24 mouse cellular contexts compared by ENCODE assay signal in genomic region chr2:16386692-16387091, GRCm38 (mm10). TPM values are rescaled to one million over a fixed set of nuclear protein-coding genes. Genes with fewer than 3 reads are reported as not detected.
DNase-seq lines count a peak whose midpoint lies in the region; ATAC-seq and TF ChIP-seq lines count a peak whose summit lies in the region.
"Had no signal": no experiment of that assay in that cellular context is flagged by ENCODE, and none has a peak within 500 bp of the region (broad histone marks: within the 10 kb centered on the region; RNA-seq: fewer than 3 reads in every experiment).

No protein-coding gene starts in this region.

- no peaks in the 10 kb centered on the region for H3K27me3 ChIP-seq in midbrain, embryonic 15.5 days (replicated peaks)
- H3K27me3 ChIP-seq: CH12.LX, Patski had no signal

- no peak for DNase-seq in left cerebral cortex, adult 2 months (ENCODE audit: extremely low spot score in 1 of 2, low spot score in 2 of 2)
- DNase-seq in left cerebral cortex, postnatal 10 days (ENCODE audit: extremely low spot score in 1 of 2, low spot score in 2 of 2) = no peak
- DNase-seq in 416B (ENCODE audit: low read depth) = peak; percentile 36
- DNase-seq in urinary bladder, postnatal 10 days (ENCODE audit: low spot score) = no peak
- no peak for DNase-seq in heart, adult 9 months (ENCODE audit: low spot score in 2 of 2)
- DNase-seq: adrenal gland, adult 2 months; adrenal gland, adult 8-10 months; adrenal gland, postnatal 10 days; adrenal gland, postnatal 14 days; adrenal gland, postnatal 25 days; adrenal gland, postnatal 36 days; B cell, adult 2 months; cerebellum, adult 11 months; cerebellum, adult 11-12 months; cerebellum, adult 18-20 months had no signal

- no peaks in the 10 kb centered on the region for H3K36me3 ChIP-seq in midbrain, embryonic 15.5 days (replicated peaks)
- H3K36me3 ChIP-seq: G1E had no signal

- no peak overlapping the region for H3K4me3 ChIP-seq in left cerebral cortex, adult 2 months
- H3K4me3 ChIP-seq in embryonic fibroblast, embryonic 13.5 days (ENCODE audit: insufficient read depth, low read length) = no peak overlapping the region
- H3K4me3 ChIP-seq in midbrain, embryonic 15.5 days = no peak overlapping the region

- H3K4me1 ChIP-seq in embryonic fibroblast, embryonic 13.5 days (ENCODE audit: control insufficient read depth, insufficient read depth, low read length) = peaks cover 4% of the 10 kb centered on the region; the same call in 1 of the 2 replicates
- H3K4me1 ChIP-seq in midbrain, embryonic 15.5 days = no peaks in the 10 kb centered on the region

- ATAC-seq in common myeloid progenitor, adult 5-6 weeks (replicated peaks; ENCODE audit: low read depth, poor library complexity, severe bottlenecking) = peak; percentile 63; the same call in 1 of the 2 replicates
- ATAC-seq in midbrain, embryonic 15.5 days (replicated peaks) = no peak
- ATAC-seq: activated CD4-positive, CD25-positive, alpha-beta regulatory T cell, adult 4 months; CD4-positive, CD25-positive, alpha-beta regulatory T cell, adult 4 months; Patski had no signal

- H3K4me2 ChIP-seq in midbrain, embryonic 15.5 days = no peak overlapping the region

- intact Hi-C loops in left cerebral cortex, adult 2 months (cut with DNase I) = no loop called here
- intact Hi-C loops in left cerebral cortex, postnatal 10 days (cut with DNase I) = no loop called here

- H3K27ac ChIP-seq in left cerebral cortex, adult 2 months = peak overlapping the region; percentile 11; the same call in 1 of the 2 replicates
- peak overlapping the region; percentile 18; the same call in 1 of the 2 replicates for H3K27ac ChIP-seq in embryonic fibroblast, embryonic 13.5 days (ENCODE audit: insufficient read depth, low read length)
- H3K27ac ChIP-seq in midbrain, embryonic 15.5 days = no peak overlapping the region

- TF ChIP-seq CTCF in left cerebral cortex, adult 2 months (IDR thresholded peaks at IDR 0.05) = no peak
- TF ChIP-seq CTCF in embryonic fibroblast, embryonic 13.5 days (IDR thresholded peaks at IDR 0.05; ENCODE audit: borderline replicate concordance, insufficient read depth, low read length) = no peak

- no peak for TF ChIP-seq POLR2A in embryonic fibroblast, embryonic 13.5 days (IDR thresholded peaks at IDR 0.05; ENCODE audit: low read depth, low read length)

- H3K9me3 ChIP-seq in midbrain, embryonic 15.5 days = no peaks in the 10 kb centered on the region
- H3K9me3 ChIP-seq: G1E had no signal

- no peak overlapping the region for H3K9ac ChIP-seq in midbrain, embryonic 15.5 days

RNA-seq across cellular contexts. Expression of gene Plxdc2, which starts 30.6 kb away (rescaled TPM):
- 10 to 100 TPM; 29.8 to 32.3 TPM for total RNA-seq in left cerebral cortex, adult 2 months (2021)
- 10 to 100 TPM; 33.4 to 34.2 TPM for total RNA-seq in left cerebral cortex, postnatal 10 days (2021)
- 2.1 and 4.9 TPM in 2 replicates for total RNA-seq in common myeloid progenitor, adult 5-6 weeks (2017)
- 104 and 121 TPM in 2 replicates for polyA plus RNA-seq in embryonic fibroblast, embryonic 13.5 days (2011; ENCODE audit: insufficient read length, low read depth, missing spikeins)
- 24.3 and 24.4 TPM in 2 replicates for polyA plus RNA-seq in midbrain, embryonic 15.5 days (2015; fragmentation: Nextera tagmentation; extraction: Ambion mirVana)
- total RNA-seq: CH12.LX, MEL had no signal
- polyA plus RNA-seq: G1E had no signal
